Mouse (Mus musculus) liver, embryonic 11.5 days (tissue): Measurements from ENCODE around the gene Gsk3a. TPM values are rescaled to one million over a fixed set of nuclear protein-coding genes. Genes with fewer than 3 reads are reported as not detected.

Source experiments
- ATAC-seq: fragments of 200-750 bp; cut with Nextera tagmentation; replicated peaks from 2 replicates; pipeline ENCODE4 v1.8.0; 2017; ENCODE audit warnings: moderate number of reproducible peaks, mild to moderate bottlenecking, moderate TSS enrichment, moderate library complexity; ENCODE audit not compliant: low FRiP score
- DNase-seq: peaks from one replicate; pipeline ENCODE4 v3.0.0-alpha.2; 2017; ENCODE audit warnings: low spot score
- H3K27ac ChIP-seq: fragments of 300-500 bp; sonication (generic); 2 replicates; pipeline ENCODE4 v1.5.1; 2014; ENCODE audit warnings: mild to moderate bottlenecking, low read depth, low read length, control low read depth
- H3K27me3 ChIP-seq: fragments of 300-500 bp; sonication (generic); replicated peaks from 2 replicates; pipeline ENCODE4 v1.6.1; 2014; ENCODE audit warnings: low read length, mixed read lengths; ENCODE audit not compliant: control insufficient read depth, insufficient read depth
- H3K36me3 ChIP-seq: fragments of 300-500 bp; sonication (generic); 2 replicates; pipeline ENCODE4 v1.6.1; 2014; ENCODE audit warnings: mild to moderate bottlenecking, low read length, moderate library complexity, mixed read lengths; ENCODE audit not compliant: control insufficient read depth, insufficient read depth
- H3K4me1 ChIP-seq: fragments of 300-500 bp; sonication (generic); replicated peaks from 2 replicates; pipeline ENCODE4 v1.6.1; 2014; ENCODE audit warnings: low read length, mixed read lengths; ENCODE audit not compliant: control insufficient read depth, insufficient read depth
- H3K4me2 ChIP-seq: fragments of 300-500 bp; sonication (generic); 2 replicates; pipeline ENCODE4 v1.6.1; 2014; ENCODE audit warnings: mild to moderate bottlenecking, control low read depth, moderate library complexity
- H3K4me3 ChIP-seq: fragments of 300-500 bp; sonication (generic); 2 replicates; pipeline ENCODE4 v1.5.1; 2014; ENCODE audit warnings: low read depth, low read length, control low read depth
- H3K9ac ChIP-seq: fragments of 300-500 bp; sonication (generic); 2 replicates; pipeline ENCODE4 v1.6.1; 2014; ENCODE audit warnings: low read depth, low read length, control low read depth
- H3K9me3 ChIP-seq: fragments of 300-500 bp; sonication (generic); 2 replicates; pipeline ENCODE4 v1.6.1; 2016; ENCODE audit warnings: low read length, inconsistent platforms, mixed read lengths; ENCODE audit not compliant: control insufficient read depth
- WGBS: fragments of 180-500 bp; shearing (Covaris S2); extraction: QIAGEN DNeasy Blood & Tissue Kit; methylation state at CpG from one replicate; pipeline ENCODE4 v1.1.7; 2014; 5-methylcytosine and 5-hydroxymethylcytosine counted together
- polyA plus RNA-seq: library from polyadenylated mRNA; unstranded; fragments of >200 nt; fragmentation: Nextera tagmentation; extraction: Ambion mirVana; gene quantifications from 2 replicates; pipeline ENCODE4 v1.2.1, GENCODE M21; 2014

The Gsk3a gene
- polyA plus RNA-seq, 1 experiment from 2014 or later: 13.0 TPM

- peak overlapping the region; percentile 91 for H3K4me2 ChIP-seq
- peaks cover 27% of the 10 kb centered on the region for H3K36me3 ChIP-seq
- no peak overlapping the region; the same call in 1 of the 2 replicates for H3K9ac ChIP-seq
- 57% methylated on average over 4 of the region's 4 CpGs for WGBS
- H3K4me3 ChIP-seq: peak overlapping the region; percentile 26
- no peaks in the 10 kb centered on the region for H3K9me3 ChIP-seq
- ATAC-seq (no peak), DNase-seq (no peak)
- H3K27me3 ChIP-seq: no peaks in the 10 kb centered on the region
- H3K4me1 ChIP-seq: peaks cover 34% of the 10 kb centered on the region
- H3K27ac ChIP-seq: peak overlapping the region; percentile 95
Observed at GRCm38 (mm10) chr7:25246759-25247137, 9.1 kb upstream of the Gsk3a start.

DNA sequence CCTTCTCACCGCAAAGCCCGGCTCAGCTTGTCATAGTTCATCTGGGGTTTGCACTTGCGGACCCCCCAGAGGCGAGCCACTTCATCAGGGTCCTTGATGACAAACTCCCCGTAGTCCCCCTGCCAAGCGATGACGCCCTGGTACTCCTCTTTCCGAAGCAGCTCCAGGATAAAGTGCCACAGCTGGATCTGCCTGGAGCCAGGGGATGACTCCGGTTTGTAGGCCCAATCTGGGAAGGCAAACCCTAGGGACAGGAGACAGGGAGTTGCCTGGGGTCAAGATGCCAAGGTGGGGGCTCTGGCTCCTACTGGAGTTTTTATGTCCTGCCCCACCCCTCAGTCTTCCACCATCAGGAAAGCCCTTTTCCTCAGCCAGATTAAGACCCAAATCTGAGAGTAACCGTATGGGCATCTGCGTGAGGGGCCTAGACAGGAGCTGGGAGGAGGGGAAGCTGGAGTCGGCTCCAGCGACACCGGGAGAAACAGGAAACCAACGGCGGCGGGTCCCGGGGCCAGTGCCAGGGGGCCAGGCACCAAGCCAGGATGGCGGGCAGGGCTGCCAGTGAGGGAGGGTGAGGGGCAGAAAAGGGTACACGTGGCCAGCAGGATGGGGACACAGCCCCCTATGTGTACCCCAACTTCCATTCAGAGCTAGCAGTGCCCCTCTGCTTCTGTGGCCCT is 8.6 kb upstream of the Gsk3a start:
- DNase-seq (no peak), ATAC-seq (no peak)
- Histone ChIP-seq H3K9me3 (no peaks in the 10 kb centered on the region), H3K9ac (peak overlapping the region; percentile 20; the same call in 1 of the 2 replicates), H3K4me1 (peaks cover 30% of the 10 kb centered on the region), H3K36me3 (peaks cover 27% of the 10 kb centered on the region), H3K4me2 (peak overlapping the region; percentile 91), H3K27ac (no peak overlapping the region), H3K27me3 (no peaks in the 10 kb centered on the region), H3K4me3 (peak overlapping the region; percentile 26; the same call in 1 of the 2 replicates)
- 70% methylated on average over 20 of the region's 20 CpGs for WGBS

- H3K27ac ChIP-seq: no peak overlapping the region
- WGBS: 91% methylated on average over 30 of the region's 30 CpGs
- H3K9ac ChIP-seq: no peak overlapping the region
Observed at GRCm38 (mm10) chr7:25244562-25245369, 7.1 kb upstream of the Gsk3a start.

DNA sequence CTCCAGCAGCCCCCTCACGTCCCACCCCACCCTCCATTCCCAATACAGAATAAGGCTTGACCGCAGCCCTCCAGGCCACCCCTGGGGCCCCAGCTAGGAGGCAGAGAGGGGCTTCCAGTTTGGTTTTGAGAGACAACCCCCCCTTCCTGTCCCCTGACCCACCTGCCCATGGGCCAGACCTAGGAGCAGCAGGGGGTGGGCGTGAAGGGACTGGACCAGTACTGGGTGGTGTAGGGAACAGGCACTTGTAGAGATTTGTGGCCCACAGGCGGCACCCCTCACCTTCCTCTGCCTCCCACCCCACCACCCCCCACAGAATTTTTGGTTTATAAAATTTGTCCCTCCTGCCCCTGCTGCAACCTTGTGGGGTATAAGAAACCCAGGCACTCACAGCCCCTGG is 5.7 kb upstream of the Gsk3a start:
- Histone ChIP-seq H3K4me2 (no peak overlapping the region), H3K9ac (no peak overlapping the region), H3K9me3 (no peaks in the 10 kb centered on the region), H3K27ac (no peak overlapping the region), H3K4me3 (no peak overlapping the region; the same call in 1 of the 2 replicates), H3K27me3 (no peaks in the 10 kb centered on the region), H3K36me3 (peaks cover 27% of the 10 kb centered on the region), H3K4me1 (peaks cover 28% of the 10 kb centered on the region)
- DNase-seq (no peak), ATAC-seq (no peak)
- WGBS: 90% methylated on average over 4 of the region's 4 CpGs

More at GRCm38 (mm10) chr7:25244562-25245369, 7.1 kb upstream of the Gsk3a start:
- peaks cover 27% of the 10 kb centered on the region for H3K36me3 ChIP-seq
- ATAC-seq (no peak), DNase-seq (no peak)
- peaks cover 28% of the 10 kb centered on the region for H3K4me1 ChIP-seq
- no peak overlapping the region for H3K4me3 ChIP-seq
- no peaks in the 10 kb centered on the region for H3K9me3 ChIP-seq
- no peaks in the 10 kb centered on the region for H3K27me3 ChIP-seq
- no peak overlapping the region for H3K4me2 ChIP-seq

DNA sequence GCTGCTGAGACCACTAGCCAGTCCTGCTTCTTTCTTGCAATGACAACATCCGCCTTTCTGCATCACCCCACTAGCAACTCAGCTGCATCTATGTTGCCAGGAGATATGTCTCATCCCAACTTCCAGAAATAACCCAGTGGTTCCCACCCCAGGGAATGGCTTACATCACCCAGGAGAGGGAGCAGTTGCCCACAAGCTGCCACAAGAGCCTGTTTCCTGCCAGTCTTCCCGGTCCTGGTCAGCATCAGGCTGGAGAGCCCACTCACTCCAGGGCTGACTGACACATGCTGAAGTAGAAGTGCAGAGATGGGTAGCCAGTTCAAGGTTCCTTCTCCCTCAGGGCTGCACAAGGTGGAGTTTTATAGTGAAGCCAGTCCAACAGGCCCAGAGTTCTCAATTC is 3.4 kb upstream of the Gsk3a start:
- H3K9ac ChIP-seq: no peak overlapping the region
- H3K36me3 ChIP-seq: peaks cover 21% of the 10 kb centered on the region
- no peaks in the 10 kb centered on the region for H3K9me3 ChIP-seq
- H3K4me2 ChIP-seq: no peak overlapping the region
- peaks cover 12% of the 10 kb centered on the region for H3K4me1 ChIP-seq
- H3K27me3 ChIP-seq: no peaks in the 10 kb centered on the region
- ATAC-seq (no peak), DNase-seq (no peak)
- H3K4me3 ChIP-seq: no peak overlapping the region
- peak overlapping the region; percentile 32; the same call in 1 of the 2 replicates for H3K27ac ChIP-seq
- 34% methylated on average over 2 of the region's 2 CpGs for WGBS

DNA sequence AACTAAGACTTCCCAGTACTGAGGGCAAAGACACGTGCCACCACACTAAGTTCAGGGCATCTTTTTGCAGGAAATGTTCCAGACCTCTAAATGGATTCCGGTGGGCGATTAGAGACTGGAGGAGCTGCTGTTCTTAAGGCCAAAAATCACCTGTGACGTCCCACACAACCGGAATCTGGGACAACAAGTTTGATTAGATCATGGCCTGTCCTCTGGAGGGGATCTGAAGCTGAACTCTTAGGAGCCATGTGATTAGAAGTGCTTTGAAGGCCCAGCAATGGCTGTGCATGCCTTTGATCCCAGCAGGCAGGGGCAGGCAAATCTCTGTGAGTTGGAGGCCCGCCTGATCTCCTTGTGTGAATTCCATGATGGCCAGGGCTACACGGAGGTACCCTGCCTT is 3.0 kb upstream of the Gsk3a start:
- Histone ChIP-seq H3K27me3 (no peaks in the 10 kb centered on the region), H3K4me3 (no peak overlapping the region), H3K27ac (no peak overlapping the region), H3K4me1 (peaks cover 15% of the 10 kb centered on the region), H3K9me3 (no peaks in the 10 kb centered on the region), H3K36me3 (peaks cover 18% of the 10 kb centered on the region), H3K9ac (no peak overlapping the region), H3K4me2 (no peak overlapping the region)
- ATAC-seq: no peak
- no peak for DNase-seq
- WGBS: 78% methylated on average over 7 of the region's 7 CpGs

- peak overlapping the region; percentile 63 for H3K27ac ChIP-seq
- peaks cover 20% of the 10 kb centered on the region for H3K36me3 ChIP-seq
- no peaks in the 10 kb centered on the region for H3K27me3 ChIP-seq
- peak overlapping the region; percentile 99 for H3K4me3 ChIP-seq
- H3K9ac ChIP-seq: peak overlapping the region; percentile 71
- 4% methylated on average over 30 of the region's 30 CpGs for WGBS
- peaks cover 17% of the 10 kb centered on the region for H3K4me1 ChIP-seq
- ATAC-seq (peak; percentile 58), DNase-seq (peak; percentile 74)
- no peaks in the 10 kb centered on the region for H3K9me3 ChIP-seq
- H3K4me2 ChIP-seq: peak overlapping the region; percentile 97
Observed at GRCm38 (mm10) chr7:25238829-25239623, 1.4 kb upstream of the Gsk3a start.

DNA sequence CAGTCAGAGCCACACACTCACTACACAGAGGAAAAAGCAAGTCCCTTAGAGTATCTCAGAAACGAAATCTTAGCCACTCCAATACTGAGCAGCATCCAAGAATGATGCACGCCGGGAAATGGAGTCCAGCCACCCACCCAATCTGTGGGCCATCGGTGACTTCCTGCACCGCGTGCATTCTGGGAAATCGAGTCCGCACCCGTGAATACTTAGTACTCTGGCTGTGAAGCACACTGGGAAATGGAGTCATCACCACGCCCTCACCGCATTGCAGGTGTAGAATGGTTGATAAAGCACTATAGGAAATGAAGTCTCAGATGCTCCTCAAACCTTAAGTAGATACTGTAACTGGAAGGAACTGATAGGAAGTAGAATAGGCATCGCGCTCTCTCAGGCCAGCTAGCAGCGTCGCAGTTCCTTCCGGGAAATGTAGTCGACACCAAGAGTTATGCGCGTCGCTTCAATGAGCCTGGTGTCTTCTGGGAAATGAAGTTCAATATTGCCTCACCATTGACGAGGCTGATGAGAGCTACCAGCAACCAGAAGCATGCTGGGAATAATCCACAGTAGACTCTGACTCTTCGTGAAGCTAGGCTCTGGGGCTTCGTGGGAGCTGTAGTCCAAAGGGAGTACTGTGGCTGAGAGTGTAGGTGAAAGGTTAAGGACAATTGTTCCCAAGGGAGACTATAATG is 510 bp upstream of the Gsk3a start:
- H3K27me3 ChIP-seq: no peaks in the 10 kb centered on the region
- H3K9ac ChIP-seq: peak overlapping the region; percentile 99
- under 1% methylated on average over 23 of the region's 23 CpGs for WGBS
- peaks cover 17% of the 10 kb centered on the region for H3K4me1 ChIP-seq
- H3K9me3 ChIP-seq: no peaks in the 10 kb centered on the region
- DNase-seq: peak; percentile 95
- H3K4me2 ChIP-seq: peak overlapping the region; percentile 97
- peak overlapping the region; percentile 99 for H3K4me3 ChIP-seq
- peak; percentile 88 for ATAC-seq
- H3K36me3 ChIP-seq: peaks cover 19% of the 10 kb centered on the region
- H3K27ac ChIP-seq: peak overlapping the region; percentile 63
